Mouse (Mus musculus) E14TG2a.4 (cell line): ENCODE results near the gene H2al1a.

Experiments used
- CTCF ChIP-seq: conservative IDR thresholded peaks from 2 replicates; pipeline ENCODE4 v1.5.1; 2014; ENCODE audit warnings: low read length
- NANOG ChIP-seq: IDR thresholded peaks from 2 replicates; pipeline ENCODE4 v1.6.1; 2014; ENCODE audit warnings: borderline replicate concordance, low read length, mixed read lengths

DNA sequence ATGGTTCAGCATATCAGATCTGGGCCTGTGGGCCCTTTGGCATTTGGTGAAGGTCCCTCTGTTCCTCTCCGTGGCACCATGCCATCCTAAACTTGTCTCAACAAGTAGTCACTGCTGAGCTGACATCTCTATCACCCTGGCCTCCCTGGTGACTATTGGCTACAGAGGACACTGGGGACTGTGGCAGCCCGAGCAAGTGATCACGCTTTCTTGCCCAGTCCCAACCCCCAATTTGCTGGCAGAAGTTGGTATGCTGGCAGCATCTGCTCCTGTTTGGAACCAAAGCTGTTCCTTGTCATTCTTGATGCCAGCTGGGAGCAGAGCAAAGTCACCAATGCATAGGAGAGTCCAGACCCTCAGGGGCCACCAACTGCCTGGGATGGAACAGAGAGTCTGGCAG, 30.0 kb upstream of the H2al1a start:
- TF ChIP-seq CTCF, result no peak
- no peak for TF ChIP-seq NANOG
